Mouse (Mus musculus) retina, postnatal 1 day (tissue): ENCODE results near the gene Sspn.

Source experiments
- DNase-seq: peaks from one replicate; pipeline ENCODE4 v3.0.0-alpha.2; 2012

Gene Sspn

DNA sequence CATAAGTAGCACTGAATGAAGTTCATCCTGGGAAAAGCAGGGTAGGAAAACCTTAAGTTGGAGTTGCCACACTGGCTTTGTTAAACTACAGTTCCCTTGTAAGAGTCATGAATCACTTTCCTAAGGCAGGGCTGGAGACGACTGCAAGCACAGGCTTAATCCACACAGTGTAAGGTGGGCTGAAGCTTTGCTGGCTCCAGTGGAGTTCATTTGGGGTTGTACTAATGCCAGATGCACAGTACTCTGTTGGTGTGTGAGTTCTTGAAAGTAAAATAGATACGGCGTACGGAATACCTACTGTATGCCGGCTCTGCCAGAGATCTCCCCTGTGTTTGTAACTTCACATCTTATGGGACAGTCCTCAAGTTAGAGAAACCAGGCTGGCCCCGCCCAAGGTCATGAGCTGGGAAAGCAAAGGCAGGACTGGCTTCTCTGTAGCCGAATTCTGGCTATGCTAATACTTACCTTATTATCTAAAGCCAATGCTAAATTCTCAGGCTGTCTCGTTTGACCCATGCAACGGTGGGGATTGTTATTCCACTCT lies 3.3 kb downstream of the Sspn start:
- DNase-seq: no peak

GRCm38 (mm10) chr6:145935912-145936311 lies 4.5 kb downstream of the Sspn start:
- no peak for DNase-seq

GRCm38 (mm10) chr6:145936511-145936910 lies 5.1 kb downstream of the Sspn start:
- DNase-seq: no peak

DNA sequence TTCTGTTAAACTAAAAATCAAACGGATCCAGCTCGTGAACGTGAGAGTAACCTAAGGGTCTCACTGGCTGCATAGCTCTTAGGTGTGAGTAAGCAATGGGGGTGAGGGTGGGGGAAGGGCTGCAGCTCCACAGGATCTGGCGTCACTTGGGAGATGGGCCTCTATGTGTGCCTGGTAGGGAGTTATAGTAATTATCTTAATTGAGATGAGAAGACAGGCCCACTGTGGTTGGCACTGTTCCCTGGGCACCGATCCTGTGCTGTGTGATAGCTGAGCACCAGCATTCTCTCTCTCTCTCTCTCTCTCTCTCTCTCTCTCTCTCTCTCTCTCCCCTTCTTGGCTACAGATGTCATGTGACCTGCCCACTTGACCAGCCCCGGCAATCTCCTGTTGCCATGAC lies 9.4 kb downstream of the Sspn start:
- DNase-seq: peak; percentile 25

- DNase-seq: no peak
Observed at GRCm38 (mm10) chr6:145942263-145942966, 11.0 kb downstream of the Sspn start.

- DNase-seq: no peak
Observed at GRCm38 (mm10) chr6:145943414-145943813, 12.0 kb downstream of the Sspn start.

DNA sequence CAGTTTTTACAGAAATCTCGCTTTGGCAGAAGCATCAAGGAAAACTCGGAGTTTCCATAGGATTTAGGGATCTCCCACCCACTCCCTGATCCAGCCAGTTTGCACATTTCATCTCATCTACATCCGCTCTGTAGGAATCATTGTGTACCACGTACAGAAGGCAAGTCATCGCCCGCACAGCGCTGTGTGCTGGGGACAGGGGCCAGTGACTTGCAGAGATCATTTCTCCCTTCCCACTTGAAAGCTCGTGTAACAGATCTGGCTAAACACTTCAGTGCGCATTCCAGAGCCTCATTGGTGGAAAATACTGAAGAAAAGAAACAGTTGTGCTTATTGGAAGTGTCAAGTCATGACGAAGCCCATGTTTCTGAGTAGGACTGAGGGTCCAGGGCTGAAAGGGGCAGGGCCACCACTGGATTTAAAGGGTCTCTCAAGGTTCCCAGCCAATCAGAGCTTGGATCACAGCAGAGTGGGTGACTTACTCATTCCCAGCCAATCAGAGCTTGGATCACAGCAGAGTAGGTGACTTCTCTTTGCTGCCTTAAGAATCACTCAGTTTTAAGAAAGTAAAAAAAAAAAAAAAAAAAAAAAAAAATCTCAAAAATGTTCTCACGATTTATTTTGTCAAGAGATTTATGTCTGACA lies 14.4 kb downstream of the Sspn start:
- DNase-seq: no peak

DNA sequence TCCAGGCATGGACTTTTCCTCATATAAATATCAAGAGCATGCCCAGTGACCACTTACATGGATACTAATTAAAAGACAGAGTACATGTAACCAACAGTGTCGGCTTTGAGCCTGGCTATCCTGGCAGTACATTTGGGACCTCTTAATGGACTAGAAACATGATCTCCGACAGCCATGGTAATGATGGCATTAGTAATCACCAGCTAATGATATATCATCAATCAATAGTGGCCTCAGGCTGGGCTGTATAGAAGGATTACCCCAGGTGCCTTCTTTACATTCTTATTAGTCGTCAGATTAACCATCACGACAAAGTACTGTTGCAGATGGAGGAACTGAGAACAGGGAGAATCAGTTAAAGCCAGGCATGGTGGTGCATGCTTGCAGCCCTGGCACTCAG lies 17.6 kb downstream of the Sspn start:
- no peak for DNase-seq

- no peak for DNase-seq
Observed at GRCm38 (mm10) chr6:145950626-145951025, 19.2 kb downstream of the Sspn start.

DNA sequence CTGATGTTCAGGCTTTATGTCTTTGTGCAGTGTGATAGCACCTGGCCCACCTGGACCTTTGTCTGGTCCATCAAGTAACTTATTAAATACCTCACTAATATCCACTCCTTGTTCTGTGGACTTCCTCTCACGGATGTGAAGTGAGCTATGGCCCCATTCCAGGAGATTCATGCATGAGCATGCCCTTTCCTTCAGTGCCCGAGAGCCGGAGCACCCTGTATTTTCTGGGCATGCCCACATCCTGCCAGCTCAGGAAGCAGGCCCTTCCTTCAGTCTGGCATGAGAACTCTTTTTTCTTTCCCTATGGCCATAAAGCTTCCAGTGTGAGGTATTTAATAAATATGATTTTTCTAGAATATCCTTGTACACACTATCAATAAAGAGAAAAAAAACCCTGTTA lies 21.2 kb downstream of the Sspn start:
- DNase-seq: no peak

DNA sequence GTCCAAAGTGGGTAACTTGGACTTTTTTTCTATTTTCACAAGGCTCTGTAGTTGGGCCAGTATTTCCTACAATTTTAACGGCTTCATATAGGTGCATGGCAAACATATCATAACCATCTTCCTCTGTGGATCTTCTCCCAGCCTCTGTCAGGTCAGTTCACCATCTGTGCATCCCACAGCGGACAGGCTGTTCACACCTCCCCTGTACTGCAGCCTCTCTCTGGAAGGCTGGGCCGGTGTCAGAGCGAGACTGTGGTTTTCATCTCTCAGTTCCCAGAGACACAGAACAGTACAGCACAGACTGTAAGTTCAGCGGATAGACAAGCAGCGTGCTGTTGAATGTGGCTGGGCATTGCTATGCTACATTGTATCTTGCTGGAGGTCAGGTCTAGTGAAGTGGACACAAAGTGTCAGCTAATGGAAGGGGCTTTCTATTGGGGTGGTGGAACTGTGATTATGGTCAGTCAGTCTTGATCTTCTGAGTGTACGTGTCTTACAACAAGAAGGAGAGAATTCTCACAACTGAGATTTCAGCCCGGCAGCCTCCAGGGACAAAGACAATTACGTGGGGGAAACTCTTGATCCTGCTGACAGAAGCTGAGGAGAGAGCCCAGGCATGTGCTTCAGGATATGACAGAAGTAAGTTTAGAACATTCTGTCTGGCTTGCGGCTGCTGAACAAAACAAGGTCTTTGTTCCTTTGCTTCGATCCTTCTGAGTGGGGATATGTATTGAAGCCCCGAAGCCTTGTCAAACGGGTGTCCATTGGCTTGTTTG lies 21.9 kb downstream of the Sspn start:
- DNase-seq: no peak

GRCm38 (mm10) chr6:145957427-145957965 lies 26.1 kb downstream of the Sspn start:
- DNase-seq: no peak

DNA sequence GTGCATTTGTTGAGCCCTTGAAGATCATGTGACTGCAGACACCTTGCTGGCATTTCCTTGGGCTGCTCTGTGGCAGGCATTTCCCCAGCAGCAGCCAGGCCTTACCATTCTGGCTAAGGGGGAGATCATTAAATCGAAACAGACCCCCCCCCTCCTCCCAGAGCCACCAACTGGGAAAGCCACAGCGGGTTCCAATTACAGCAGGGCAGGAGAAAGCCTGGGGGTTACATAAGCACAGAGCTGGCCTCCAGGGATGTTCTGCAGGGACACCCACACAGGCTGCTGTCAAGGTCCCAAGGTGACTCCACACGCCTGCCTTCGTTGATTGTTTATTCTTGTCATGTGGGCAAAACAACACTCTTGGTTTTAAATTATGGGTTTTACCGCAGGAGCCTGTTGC lies 26.6 kb downstream of the Sspn start:
- DNase-seq: peak; percentile 25

DNA sequence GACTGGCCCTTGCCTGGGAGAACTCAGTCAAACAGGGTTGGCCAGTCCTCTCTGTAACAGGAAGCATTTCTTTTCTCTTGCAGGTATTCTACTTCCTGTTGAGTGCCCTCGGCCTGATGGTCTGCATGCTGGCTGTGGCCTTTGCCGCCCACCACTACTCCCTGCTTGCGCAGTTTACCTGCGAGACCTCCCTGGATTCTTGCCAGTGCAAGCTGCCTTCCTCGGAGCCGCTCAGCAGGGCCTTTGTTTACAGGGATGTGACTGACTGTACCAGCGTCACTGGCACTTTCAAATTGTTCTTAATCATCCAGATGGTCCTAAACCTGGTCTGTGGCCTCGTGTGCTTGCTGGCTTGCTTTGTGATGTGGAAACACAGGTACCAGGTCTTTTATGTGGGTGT lies 29.6 kb downstream of the Sspn start:
- no peak for DNase-seq

DNA sequence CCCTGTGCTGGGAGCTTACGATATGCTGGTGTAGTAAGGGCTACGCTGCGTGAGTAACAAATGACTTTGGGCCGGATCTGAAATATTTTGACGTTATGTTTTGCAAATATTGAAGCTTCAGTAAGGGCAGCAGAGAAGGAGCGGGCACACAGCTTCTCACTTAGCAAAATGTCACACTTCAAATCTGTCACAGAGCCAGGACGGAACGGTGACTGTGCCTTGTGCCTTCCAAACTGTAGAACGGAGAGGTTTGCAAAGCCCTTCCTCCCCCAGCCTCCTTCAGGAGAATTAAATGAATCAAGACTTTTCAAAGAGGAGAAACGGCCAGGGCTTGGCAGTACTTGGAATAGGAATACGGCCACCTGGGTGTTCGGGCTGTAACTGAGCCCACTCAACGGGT lies 32.5 kb downstream of the Sspn start:
- no peak for DNase-seq

DNA sequence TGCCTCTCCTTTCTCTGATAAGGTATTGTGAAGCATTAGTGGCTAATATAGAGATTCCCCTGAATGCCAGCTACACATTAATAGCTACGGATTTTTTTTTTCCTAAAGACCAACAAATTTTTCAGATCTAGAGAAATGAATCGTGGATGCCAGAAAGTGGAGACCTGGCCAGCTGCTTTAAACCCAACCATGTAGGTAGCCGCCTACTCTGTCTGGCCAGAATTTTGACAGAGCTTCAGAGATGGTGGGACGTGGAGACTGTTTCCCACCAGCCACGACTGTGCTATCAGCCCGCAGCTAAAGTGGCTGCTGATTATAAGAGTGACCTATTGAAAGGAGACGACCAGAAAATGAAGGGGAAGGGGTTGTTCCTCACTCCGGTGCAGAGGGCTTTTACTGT lies 36.3 kb downstream of the Sspn start:
- DNase-seq: no peak

DNA sequence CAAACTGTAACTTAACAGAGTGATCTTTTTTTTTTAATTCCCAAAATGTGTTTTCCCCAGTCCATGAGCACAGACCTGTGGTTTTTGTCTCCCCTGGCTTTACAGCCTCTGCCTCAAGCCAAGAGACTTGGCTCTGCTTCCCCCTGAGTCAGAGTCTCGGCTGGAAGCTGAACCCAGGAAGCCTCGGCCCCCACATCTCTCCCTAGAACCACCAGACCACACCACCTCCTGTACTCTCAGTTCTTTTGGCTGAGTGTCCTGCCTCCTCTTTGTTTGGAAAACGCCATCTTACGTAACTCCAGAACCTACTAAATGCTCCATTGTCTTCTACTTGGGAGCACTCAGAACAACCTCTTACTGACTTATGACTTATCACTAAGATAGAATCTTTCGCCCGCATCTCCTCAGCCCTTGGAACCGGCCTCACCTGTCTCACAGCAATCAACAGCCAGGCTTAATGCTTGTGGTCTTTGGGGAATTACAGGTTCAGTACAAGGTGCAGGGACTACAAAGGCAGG lies 36.9 kb downstream of the Sspn start:
- DNase-seq: no peak

DNA sequence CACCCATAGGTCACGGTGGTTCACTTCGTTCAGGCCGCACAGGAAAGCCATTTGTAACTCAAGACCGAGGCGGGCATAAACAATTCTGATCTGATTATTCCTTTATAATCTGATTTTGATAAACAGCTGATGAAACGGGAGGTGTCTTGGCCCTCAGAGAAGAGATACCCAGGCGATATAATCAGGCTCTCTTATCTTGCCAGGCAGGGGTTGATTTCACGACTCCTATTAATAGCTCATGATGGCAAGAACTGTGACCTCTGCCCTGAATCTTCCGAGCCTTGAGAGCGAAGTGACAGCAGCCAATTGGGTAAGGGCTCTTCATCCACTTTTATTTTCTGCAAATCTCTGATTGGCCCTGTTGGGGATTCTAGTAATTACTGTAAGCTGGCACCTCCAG lies 37.4 kb downstream of the Sspn start:
- peak; percentile 41 for DNase-seq

DNA sequence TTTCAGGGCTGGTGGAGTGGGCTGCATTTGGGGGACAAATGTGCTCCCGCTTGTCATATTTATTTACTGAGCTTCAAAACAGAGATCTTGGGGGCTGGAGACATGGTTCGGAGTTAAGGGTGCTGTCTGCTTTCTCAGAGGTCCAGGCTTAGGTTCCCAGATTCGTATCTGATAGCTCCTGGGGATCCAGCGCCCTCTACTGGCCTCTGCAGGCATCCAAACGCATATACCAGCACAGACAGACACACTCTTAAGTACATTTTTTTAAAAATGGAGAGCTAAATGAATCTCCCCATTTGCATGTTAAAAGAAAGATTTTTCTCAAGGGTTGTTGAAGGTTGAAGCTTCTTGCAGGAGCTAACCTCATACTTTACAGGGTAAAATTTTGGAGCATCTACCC lies 38.1 kb downstream of the Sspn start:
- no peak for DNase-seq

DNA sequence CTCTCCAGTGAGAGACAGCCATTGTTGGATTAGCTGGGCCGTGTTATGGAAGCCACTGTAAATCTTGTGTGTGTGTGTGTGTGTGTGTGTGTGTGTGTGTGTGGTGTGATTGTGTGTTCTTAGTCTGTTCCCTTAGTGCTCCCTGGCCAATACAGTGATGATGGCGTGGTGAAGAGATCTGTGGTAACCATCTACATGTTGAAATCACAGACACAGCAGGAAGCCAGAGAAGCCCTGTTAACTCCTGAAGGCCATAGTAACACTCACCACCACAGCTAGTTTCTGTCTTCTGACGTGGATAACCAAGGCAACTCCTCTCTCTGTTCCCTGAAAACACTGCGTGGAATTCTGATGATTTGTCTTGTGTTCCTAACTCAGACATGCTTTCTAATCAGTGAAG lies 40.7 kb downstream of the Sspn start:
- DNase-seq: no peak

- DNase-seq: no peak
Observed at GRCm38 (mm10) chr6:145972836-145973235, 41.4 kb downstream of the Sspn start.

GRCm38 (mm10) chr6:145973356-145973755 lies 41.9 kb downstream of the Sspn start:
- DNase-seq: no peak

DNA sequence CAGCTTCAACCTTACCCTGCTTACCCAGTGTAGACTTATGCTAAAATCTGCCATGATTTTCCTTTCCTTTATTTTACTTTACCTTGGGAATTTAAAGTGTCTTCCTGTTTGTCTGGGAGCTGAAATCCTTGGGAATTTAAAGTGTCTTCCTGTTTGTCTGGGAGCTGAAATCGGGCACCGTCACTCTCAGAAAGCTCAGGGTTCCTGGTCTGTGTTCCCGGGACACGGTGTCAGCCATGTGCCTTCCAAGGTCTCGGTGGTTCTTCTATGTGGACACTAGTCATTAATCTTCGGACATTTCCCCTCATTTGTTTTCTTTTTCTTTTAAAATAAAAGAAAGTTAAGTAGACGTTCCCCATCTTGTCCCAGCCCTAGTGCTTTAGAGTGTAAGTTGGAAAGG lies 43.3 kb downstream of the Sspn start:
- no peak for DNase-seq
